Mouse (Mus musculus): ENCODE measurements around the gene Stx16.

- TF ChIP-seq CTCF (IDR thresholded peaks at IDR 0.05; ENCODE audit: low read depth) (no peak), EP300 (IDR thresholded peaks at IDR 0.05; ENCODE audit: low read depth) (no peak)
These were observed 8.2 kb upstream of the Stx16 start for GRCm38 (mm10) chr2:174067793-174068419.

Measured in heart, postnatal 0 days (tissue).